Mouse (Mus musculus) heart, postnatal 0 days (tissue): ENCODE measurements around the gene Gnb1. TPM values are rescaled to one million over a fixed set of nuclear protein-coding genes. Genes with fewer than 3 reads are reported as not detected.
A peak's percentile ranks its signal among the peaks of the same experiment; 100 is the strongest.

ENCODE experiments used
- ATAC-seq: fragments of 200-750 bp; cut with Nextera tagmentation; 2 replicates; pipeline ENCODE4 v1.8.0; 2017; ENCODE audit warnings: low read depth, moderate number of reproducible peaks, moderate library complexity; ENCODE audit not compliant: insufficient read depth
- DNase-seq: peaks from one replicate; pipeline ENCODE4 v3.0.0-alpha.2; 2016; ENCODE audit warnings: low spot score
- H3K27ac ChIP-seq: fragments of 300-500 bp; sonication (generic); 2 replicates; pipeline ENCODE4 v1.5.1; 2014; ENCODE audit warnings: low read depth, mild to moderate bottlenecking
- H3K27me3 ChIP-seq: fragments of 300-500 bp; sonication (generic); 2 replicates; pipeline ENCODE4 v1.6.1; 2014; ENCODE audit warnings: low read length, mixed read lengths; ENCODE audit not compliant: control insufficient read depth, insufficient read depth
- H3K36me3 ChIP-seq: fragments of 300-500 bp; sonication (generic); replicated peaks from 2 replicates; pipeline ENCODE4 v1.6.1; 2014; ENCODE audit warnings: low read length, mixed read lengths; ENCODE audit not compliant: control insufficient read depth, insufficient read depth
- H3K4me1 ChIP-seq: fragments of 300-500 bp; sonication (generic); 2 replicates; pipeline ENCODE4 v1.6.1; 2014; ENCODE audit warnings: antibody characterized with exemption; ENCODE audit not compliant: control insufficient read depth, insufficient read depth
- H3K4me2 ChIP-seq: fragments of 300-500 bp; sonication (generic); 2 replicates; pipeline ENCODE4 v1.6.1; 2014; ENCODE audit warnings: low read depth, mild to moderate bottlenecking, low read length, moderate library complexity
- H3K4me3 ChIP-seq: fragments of 300-500 bp; sonication (generic); 2 replicates; pipeline ENCODE4 v1.5.1; 2014; ENCODE audit warnings: low read depth, low read length
- H3K9ac ChIP-seq: fragments of 300-500 bp; sonication (generic); replicated peaks from 2 replicates; pipeline ENCODE4 v1.6.1; 2014; ENCODE audit warnings: low read depth, low read length, mixed read lengths
- H3K9me3 ChIP-seq: fragments of 300-500 bp; sonication (generic); replicated peaks from 2 replicates; pipeline ENCODE4 v1.6.1; 2016; ENCODE audit warnings: low read length; ENCODE audit not compliant: control insufficient read depth
- CTCF ChIP-seq: IDR thresholded peaks from 2 replicates; pipeline ENCODE4 v1.5.1; 2016; ENCODE audit warnings: antibody characterized with exemption, control low read depth, low read depth
- EP300 ChIP-seq: IDR thresholded peaks from 2 replicates; pipeline ENCODE4 v1.6.1; 2016; ENCODE audit warnings: antibody characterized with exemption, low read depth
- WGBS: fragments of 180-500 bp; shearing (Covaris S2); extraction: QIAGEN DNeasy Blood & Tissue Kit; methylation state at CpG from one replicate; pipeline ENCODE4 v1.1.7; 2014; 5-methylcytosine and 5-hydroxymethylcytosine counted together
- polyA plus RNA-seq: library from polyadenylated mRNA; unstranded; fragments of >200 nt; fragmentation: Nextera tagmentation; extraction: Ambion mirVana; gene quantifications from 2 replicates; pipeline ENCODE4 v1.2.1, GENCODE M21; 2015
- total RNA-seq: library from RNA; depleted of rRNA; stranded (reverse); fragments of >200 nt; gene quantifications from 2 replicates; pipeline ENCODE4 v1.2.3, GENCODE M21; 2014; ENCODE audit warnings: low replicate concordance

Gnb1 gene
- total and polyA plus RNA-seq, 2 experiments from 2014 or later: 158 to 255 TPM

- Histone ChIP-seq H3K4me3 (no peak overlapping the region), H3K4me2 (no peak overlapping the region), H3K9ac (no peak overlapping the region), H3K36me3 (no peaks in the 10 kb centered on the region), H3K9me3 (no peaks in the 10 kb centered on the region), H3K4me1 (no peaks in the 10 kb centered on the region), H3K27me3 (no peaks in the 10 kb centered on the region), H3K27ac (no peak overlapping the region)
- ATAC-seq: no peak
- WGBS: 68% methylated on average over 5 of the region's 5 CpGs
- TF ChIP-seq CTCF (no peak), EP300 (no peak)
- no peak for DNase-seq
These were observed 105.4 kb downstream of the Gnb1 start for GRCm38 (mm10) chr4:155596606-155597005.

- Histone ChIP-seq H3K9me3 (no peaks in the 10 kb centered on the region), H3K4me2 (no peak overlapping the region), H3K27ac (no peak overlapping the region), H3K4me3 (no peak overlapping the region), H3K36me3 (no peaks in the 10 kb centered on the region), H3K27me3 (no peaks in the 10 kb centered on the region), H3K4me1 (no peaks in the 10 kb centered on the region), H3K9ac (no peak overlapping the region)
- ATAC-seq (no peak), DNase-seq (no peak)
- WGBS: 14% methylated on average over 20 of the region's 20 CpGs
- no peak for TF ChIP-seq EP300
- no peak for TF ChIP-seq CTCF
These were observed 107.4 kb downstream of the Gnb1 start for GRCm38 (mm10) chr4:155598536-155598935.

GRCm38 (mm10) chr4:155599901-155600825 lies 109.0 kb downstream of the Gnb1 start:
- Histone ChIP-seq H3K36me3 (0 out of 2 replicates have a peak, but pooled peaks cover 4% of the 10 kb centered on the region), H3K4me1 (no peaks in the 10 kb centered on the region), H3K9me3 (no peaks in the 10 kb centered on the region), H3K27ac (peak overlapping the region; percentile 99), H3K9ac (peak overlapping the region; percentile 94; the same call in 1 of the 2 replicates), H3K4me2 (peak overlapping the region; percentile 99), H3K27me3 (no peaks in the 10 kb centered on the region), H3K4me3 (peak overlapping the region; percentile 88)
- ATAC-seq (no peak), DNase-seq (no peak)
- TF ChIP-seq EP300 (no peak), CTCF (no peak)
- WGBS: 85% methylated on average over 10 of the region's 11 CpGs

GRCm38 (mm10) chr4:155601091-155601996 lies 110.2 kb downstream of the Gnb1 start, which contains the start of gene Slc35e2:
Gene Slc35e2 (plus strand): TSS chr4:155601416.
- Histone ChIP-seq H3K4me2 (peak within 1 kb of the TSS; percentile 99), H3K27me3 (no peaks in the 10 kb centered on the region), H3K4me1 (no peaks in the 10 kb centered on the region), H3K9me3 (no peaks in the 10 kb centered on the region), H3K36me3 (peaks cover 10% of the 10 kb centered on the region; the same call in 1 of the 2 replicates), H3K27ac (peak within 1 kb of the TSS; percentile 99), H3K9ac (peak within 1 kb of the TSS; percentile 94), H3K4me3 (peak within 1 kb of the TSS; percentile 88)
- peak; percentile 80; the same call in 1 of the 2 replicates for TF ChIP-seq EP300
- peak; percentile 19; the same call in 1 of the 2 replicates for TF ChIP-seq CTCF
- under 1% methylated on average over 53 of the region's 65 CpGs for WGBS
- ATAC-seq (peak; percentile 94), DNase-seq (peak; percentile 96)

- ATAC-seq: peak; percentile 7
- Histone ChIP-seq H3K27me3 (no peaks in the 10 kb centered on the region), H3K9ac (peak overlapping the region; percentile 94), H3K4me1 (no peaks in the 10 kb centered on the region), H3K36me3 (peaks cover 10% of the 10 kb centered on the region; the same call in 1 of the 2 replicates), H3K27ac (peak overlapping the region; percentile 99), H3K4me2 (peak overlapping the region; percentile 99), H3K4me3 (peak overlapping the region; percentile 88), H3K9me3 (no peaks in the 10 kb centered on the region)
- no peak for DNase-seq
- no peak for TF ChIP-seq CTCF
- 1% methylated on average over 31 of the region's 31 CpGs for whole genome bisulfite sequencing
These were observed 110.9 kb downstream of the Gnb1 start for GRCm38 (mm10) chr4:155601997-155602456.
